Mouse (Mus musculus): Measurements from ENCODE around the gene Zfp668. TPM values are rescaled to one million over a fixed set of nuclear protein-coding genes. Genes with fewer than 3 reads are reported as not detected.
"Not testable (repeated sequence)": the region's sequence is repeated elsewhere in the genome, so short reads cannot be mapped to it uniquely, and the experiment has no call there.

Gene Zfp668
- total and polyA plus RNA-seq, 3 experiments = 2.4 to 8.6 (median 5.9) TPM

- H3K27ac ChIP-seq (ENCODE audit: insufficient read depth, low read depth) = no peak overlapping the region
- dilution Hi-C loops (cut with MboI; ENCODE audit: extremely low pct_ligation_motif_present, extremely low pct_unique_long_range_greater_than_20kb, low sequenced_read_pairs) (no loop called here), in situ Hi-C loops (cut with MboI; ENCODE audit: low pct_ligation_motif_present, low pct_unique_long_range_greater_than_20kb, low sequenced_read_pairs) (no loop called here)
These were observed 19.8 kb upstream of the Zfp668 start for GRCm38 (mm10) chr7:127896384-127896783.

DNA sequence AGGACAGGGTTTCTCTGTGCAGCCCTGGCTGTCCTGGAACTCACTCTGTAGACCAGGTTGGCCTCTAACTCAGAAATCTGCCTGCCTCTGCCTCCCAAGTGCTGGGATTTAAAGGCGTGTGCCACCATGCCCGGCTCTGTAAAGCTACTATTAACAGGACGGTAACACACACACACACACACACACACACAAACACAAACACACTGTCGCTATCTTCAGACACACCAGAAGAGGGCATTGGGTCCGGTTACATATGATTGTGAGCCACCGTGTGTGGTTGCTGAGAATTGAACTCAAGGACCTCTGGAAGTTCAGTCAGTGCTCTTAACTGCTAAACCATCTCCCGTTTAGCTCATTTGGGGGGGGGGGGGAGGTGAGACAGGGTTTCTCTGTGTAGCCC, 19.3 kb upstream of the Zfp668 start:
- peaks cover 0 to 34% of the 10 kb centered on the region in 2 experiments for H3K36me3 ChIP-seq (replicated peaks in 1 of 2; ENCODE audit: control insufficient read depth in 1 of 2, insufficient read depth in 1 of 2, low read length in 1 of 2)
- H3K79me2 ChIP-seq (replicated peaks; ENCODE audit: control insufficient read depth, extremely low read depth, insufficient read depth, poor library complexity, severe bottlenecking); H3K9me3 ChIP-seq (replicated peaks; ENCODE audit: low read length); H3K4me2 ChIP-seq (ENCODE audit: insufficient read depth, low read depth, poor library complexity, severe bottlenecking); dilution Hi-C loops (cut with MboI; ENCODE audit: extremely low pct_ligation_motif_present, extremely low pct_unique_long_range_greater_than_20kb, low sequenced_read_pairs); H3K4me3 ChIP-seq (replicated peaks in 1 of 3; ENCODE audit: low read depth in 2 of 3, low read length in 2 of 3, poor library complexity in 1 of 3); H3K9ac ChIP-seq (ENCODE audit: insufficient read depth, low read depth); H3K27ac ChIP-seq (ENCODE audit: insufficient read depth, low read depth); H3K27me3 ChIP-seq (replicated peaks); DNase-seq (ENCODE audit: extremely low read depth); in situ Hi-C loops (cut with MboI; ENCODE audit: low pct_ligation_motif_present, low pct_unique_long_range_greater_than_20kb, low sequenced_read_pairs); H3K4me1 ChIP-seq (ENCODE audit: control insufficient read depth in 1 of 2, insufficient read depth in 2 of 2): not testable (repeated sequence)

More at GRCm38 (mm10) chr7:127896384-127896783, 19.8 kb upstream of the Zfp668 start:
- DNase-seq (ENCODE audit: extremely low read depth) = peak; percentile 54
- H3K9ac ChIP-seq (ENCODE audit: insufficient read depth, low read depth) = no peak overlapping the region
- no peaks in the 10 kb centered on the region for H3K27me3 ChIP-seq (replicated peaks)
- 0 out of 4 replicates have a peak, but pooled peaks cover 0 to 2% of the 10 kb centered on the region in 2 experiments for H3K4me1 ChIP-seq (ENCODE audit: control insufficient read depth in 1 of 2, insufficient read depth in 2 of 2)
- no peak overlapping the region for H3K4me2 ChIP-seq (ENCODE audit: insufficient read depth, low read depth, poor library complexity, severe bottlenecking)
- TF ChIP-seq SIN3A (IDR thresholded peaks at IDR 0.05; ENCODE audit: low read length) (no peak), CTCF (conservative IDR thresholded peaks at IDR 0.05 in 1 of 2, IDR thresholded peaks at IDR 0.05 in 1 of 2; ENCODE audit: low read depth in 2 of 2, low read length in 2 of 2) (peak; percentile 72 to 75), ETS1 (conservative IDR thresholded peaks at IDR 0.05; ENCODE audit: low read depth, low read length) (no peak), TBP (conservative IDR thresholded peaks at IDR 0.05; ENCODE audit: low read depth, low read length) (no peak), MXI1 (IDR thresholded peaks at IDR 0.05; ENCODE audit: low read depth, low read length) (no peak), MEF2A (IDR thresholded peaks at IDR 0.05; ENCODE audit: borderline replicate concordance, low read depth, low read length) (no peak), MYC (IDR thresholded peaks at IDR 0.05; ENCODE audit: low read depth, low read length) (no peak), RAD21 (IDR thresholded peaks at IDR 0.05; ENCODE audit: low read depth, low read length) (peak; percentile 38), JUND (conservative IDR thresholded peaks at IDR 0.05; ENCODE audit: low read depth, low read length) (no peak), SMC3 (IDR thresholded peaks at IDR 0.05; ENCODE audit: low read depth, low read length) (peak; percentile 23), GABPA (IDR thresholded peaks at IDR 0.05; ENCODE audit: insufficient replicate concordance, low read depth, low read length) (no peak), E2F4 (IDR thresholded peaks at IDR 0.05; ENCODE audit: insufficient replicate concordance, low read depth, low read length) (no peak), NELFE (IDR thresholded peaks at IDR 0.05; ENCODE audit: low read depth, low read length) (no peak), JUN (IDR thresholded peaks at IDR 0.05; ENCODE audit: insufficient read depth, low read depth, low read length) (no peak), BHLHE40 (IDR thresholded peaks at IDR 0.05; ENCODE audit: low read depth, low read length) (no peak), PAX5 (IDR thresholded peaks at IDR 0.05; ENCODE audit: low read length) (no peak), CHD2 (IDR thresholded peaks at IDR 0.05; ENCODE audit: low read length) (no peak), POLR2AphosphoS2 (IDR thresholded peaks at IDR 0.05; ENCODE audit: low read depth, low read length) (no peak), CHD1 (IDR thresholded peaks at IDR 0.05; ENCODE audit: low read depth, low read length) (no peak)
- H3K36me3 ChIP-seq (replicated peaks in 1 of 2; ENCODE audit: control insufficient read depth in 1 of 2, insufficient read depth in 1 of 2, low read length in 1 of 2) = peaks cover 0 to 29% of the 10 kb centered on the region in 2 experiments
- peaks cover 3% of the 10 kb centered on the region for H3K9me3 ChIP-seq (replicated peaks; ENCODE audit: low read length)
- no peaks in the 10 kb centered on the region for H3K79me2 ChIP-seq (replicated peaks; ENCODE audit: control insufficient read depth, extremely low read depth, insufficient read depth, poor library complexity, severe bottlenecking)
- H3K4me3 ChIP-seq (replicated peaks in 1 of 3; ENCODE audit: low read depth in 2 of 3, low read length in 2 of 3, poor library complexity in 1 of 3) = no peak overlapping the region

All from CH12.LX (cell line).